Comparison of ENCODE assay signal across 7 mouse cellular contexts in genomic region chr7:4922508-4922907, GRCm38 (mm10). TPM values are rescaled to one million over a fixed set of nuclear protein-coding genes. Genes with fewer than 3 reads are reported as not detected.
A peak's percentile ranks its signal among the peaks of the same experiment; 100 is the strongest.
DNase-seq lines count a peak whose midpoint lies in the region; ATAC-seq lines count a peak whose summit lies in the region.

No protein-coding gene starts in this region.

- 1% methylated on average over 14 of the region's 14 CpGs for WGBS in intestine, embryonic 14.5 days

- H3K9ac ChIP-seq in intestine, embryonic 14.5 days (ENCODE audit: low read length) = no peak overlapping the region

- peak overlapping the region; percentile 66 for H3K27ac ChIP-seq in intestine, embryonic 14.5 days (ENCODE audit: low read depth)

- peak; percentile 79 for DNase-seq in adrenal gland, postnatal 10 days
- peak; percentile 92 for DNase-seq in embryo, embryonic 10.5 days (ENCODE audit: low spot score)
- DNase-seq in gastrocnemius, postnatal 36 days = peak; percentile 37 to 53
- DNase-seq in intestine, embryonic 14.5 days (ENCODE audit: low spot score) = peak; percentile 87
- peak; percentile 78 to 90 for DNase-seq in left cerebral cortex, adult 8-10 months (ENCODE audit: low spot score in 2 of 2)
- peak; percentile 66 for DNase-seq in lung, postnatal 36 days
- peak; percentile 89 to 90 for DNase-seq in right cerebral cortex, adult 2 months (ENCODE audit: low spot score in 2 of 2)

- H3K4me2 ChIP-seq in intestine, embryonic 14.5 days (ENCODE audit: low read length) = peak overlapping the region; percentile 72

- ATAC-seq in intestine, embryonic 14.5 days (replicated peaks; ENCODE audit: low FRiP score, low TSS enrichment, low read depth) = peak; percentile 65

- peaks cover 50% of the 10 kb centered on the region for H3K4me1 ChIP-seq in intestine, embryonic 14.5 days (replicated peaks; ENCODE audit: control insufficient read depth, insufficient read depth, low read length)

- no peaks in the 10 kb centered on the region for H3K27me3 ChIP-seq in intestine, embryonic 14.5 days (replicated peaks; ENCODE audit: control insufficient read depth, insufficient read depth, low read length)

- peaks cover 34% of the 10 kb centered on the region for H3K36me3 ChIP-seq in intestine, embryonic 14.5 days (ENCODE audit: control insufficient read depth, insufficient read depth, low read length)

- intact Hi-C loops in gastrocnemius, postnatal 36 days (cut with DNase I) = no loop called here

- no peaks in the 10 kb centered on the region for H3K9me3 ChIP-seq in intestine, embryonic 14.5 days (ENCODE audit: control insufficient read depth, low read length)

- peak overlapping the region; percentile 19 for H3K4me3 ChIP-seq in intestine, embryonic 14.5 days (ENCODE audit: low read depth, low read length)

RNA-seq across cellular contexts. Expression of gene Nat14, which starts 0.7 kb away (rescaled TPM):
- total RNA-seq in adrenal gland, postnatal 10 days (2021) = 1 to 10 TPM; 5.5 to 8.5 TPM
- total RNA-seq in gastrocnemius, postnatal 36 days (2021) = 1 to 10 TPM; 2.5 to 3.2 TPM
- 3.1 and 3.3 TPM in 2 replicates for polyA plus RNA-seq in intestine, embryonic 14.5 days (2014; fragmentation: Nextera tagmentation; extraction: Ambion mirVana)
- total RNA-seq in left cerebral cortex, adult 8-10 months (2022) = 100 to 1,000 TPM in 1 of 4 experiments, 10 to 100 TPM in 3; 94.7 to 100 (median 95.8) TPM

RNA-seq across cellular contexts. Expression of gene Ssc5d, which starts 3.1 kb away (rescaled TPM):
- total RNA-seq in adrenal gland, postnatal 10 days (2021) = 1 to 10 TPM; 5.9 to 6.9 TPM
- 10 to 100 TPM in 1 of 2 experiments, 1 to 10 TPM in 1; 8.8 to 11.1 TPM for total RNA-seq in gastrocnemius, postnatal 36 days (2021)
- 3.7 and 4.0 TPM in 2 replicates for polyA plus RNA-seq in intestine, embryonic 14.5 days (2014; fragmentation: Nextera tagmentation; extraction: Ambion mirVana)
- 1 to 10 TPM; 2.1 to 3.5 (median 2.6) TPM for total RNA-seq in left cerebral cortex, adult 8-10 months (2022)

RNA-seq across cellular contexts. Expression of gene Zfp628, which starts 7.5 kb away (rescaled TPM):
- 10 to 100 TPM; 14.7 to 16.4 TPM for total RNA-seq in adrenal gland, postnatal 10 days (2021)
- 1 to 10 TPM; 8.9 TPM for total RNA-seq in gastrocnemius, postnatal 36 days (2021)
- 3.3 and 4.0 TPM in 2 replicates for polyA plus RNA-seq in intestine, embryonic 14.5 days (2014; fragmentation: Nextera tagmentation; extraction: Ambion mirVana)
- 10 to 100 TPM; 14.7 to 16.8 (median 15.5) TPM for total RNA-seq in left cerebral cortex, adult 8-10 months (2022)

RNA-seq across cellular contexts. Expression of gene Gm36210, which starts 16.2 kb away (rescaled TPM):
- not detected for total RNA-seq in adrenal gland, postnatal 10 days (2021)
- total RNA-seq in gastrocnemius, postnatal 36 days (2021) = under 1 TPM; 0.20 TPM
- polyA plus RNA-seq in intestine, embryonic 14.5 days (2014; fragmentation: Nextera tagmentation; extraction: Ambion mirVana) = not detected in 2 replicates
- total RNA-seq in left cerebral cortex, adult 8-10 months (2022) = under 1 TPM in 3 of 4 experiments, not detected in 1; 0.48 to 0.65 (median 0.51) TPM

RNA-seq across cellular contexts. Expression of gene Sbk2, which starts 41.7 kb away (rescaled TPM):
- total RNA-seq in adrenal gland, postnatal 10 days (2021) = 1 to 10 TPM; 1.6 to 3.1 TPM
- total RNA-seq in gastrocnemius, postnatal 36 days (2021) = 10 to 100 TPM; 30.5 to 35.8 TPM
- polyA plus RNA-seq in intestine, embryonic 14.5 days (2014; fragmentation: Nextera tagmentation; extraction: Ambion mirVana) = 0.23 and 0.26 TPM in 2 replicates
- total RNA-seq in left cerebral cortex, adult 8-10 months (2022) = under 1 TPM; 0.16 to 0.68 (median 0.26) TPM

Comparison
In these comparisons a context has a peak if more than half of its experiments do, and no peak if none do; other contexts are left out.
1. Peak in every context shown above with its lines: DNase-seq, ATAC-seq, H3K4me3 ChIP-seq and H3K27ac ChIP-seq.
2. RNA of gene Nat14, which starts 0.7 kb away (total RNA-seq): 94.7 to 100 TPM in left cerebral cortex, adult 8-10 months; 5.5 to 8.5 TPM in adrenal gland, postnatal 10 days and 2.5 to 3.2 TPM in gastrocnemius, postnatal 36 days; every median in the first group is over 10 times any median in the second.